Mouse (Mus musculus): ENCODE measurements around the gene Tas1r2. TPM values are rescaled to one million over a fixed set of nuclear protein-coding genes. Genes with fewer than 3 reads are reported as not detected.

Gene Tas1r2
- polyA plus RNA-seq (2014; fragmentation: Nextera tagmentation; extraction: Ambion mirVana) = not detected in 2 replicates

GRCm38 (mm10) chr4:139653238-139653637, at the start of gene Tas1r2:
Gene Tas1r2, plus strand, starts transcription at chr4:139653538.
- ATAC-seq (replicated peaks; ENCODE audit: low FRiP score) = no peak
- DNase-seq (ENCODE audit: low spot score) = no peak
- Histone ChIP-seq H3K4me1 (replicated peaks; ENCODE audit: control insufficient read depth, insufficient read depth, low read length) (no peaks in the 10 kb centered on the region), H3K27ac (ENCODE audit: low read depth, low read length) (no peak within 1 kb of the TSS), H3K27me3 (ENCODE audit: control insufficient read depth, insufficient read depth, low read length) (no peaks in the 10 kb centered on the region), H3K36me3 (ENCODE audit: control insufficient read depth, insufficient read depth, low read length) (no peaks in the 10 kb centered on the region), H3K4me3 (ENCODE audit: low read depth, low read length) (no peak within 1 kb of the TSS), H3K9ac (ENCODE audit: low read length) (no peak within 1 kb of the TSS), H3K9me3 (ENCODE audit: control insufficient read depth, low read length) (no peaks in the 10 kb centered on the region), H3K4me2 (ENCODE audit: low read depth, low read length, severe bottlenecking) (no peak within 1 kb of the TSS)
- 85% methylated on average over 8 of the region's 8 CpGs for WGBS

DNA sequence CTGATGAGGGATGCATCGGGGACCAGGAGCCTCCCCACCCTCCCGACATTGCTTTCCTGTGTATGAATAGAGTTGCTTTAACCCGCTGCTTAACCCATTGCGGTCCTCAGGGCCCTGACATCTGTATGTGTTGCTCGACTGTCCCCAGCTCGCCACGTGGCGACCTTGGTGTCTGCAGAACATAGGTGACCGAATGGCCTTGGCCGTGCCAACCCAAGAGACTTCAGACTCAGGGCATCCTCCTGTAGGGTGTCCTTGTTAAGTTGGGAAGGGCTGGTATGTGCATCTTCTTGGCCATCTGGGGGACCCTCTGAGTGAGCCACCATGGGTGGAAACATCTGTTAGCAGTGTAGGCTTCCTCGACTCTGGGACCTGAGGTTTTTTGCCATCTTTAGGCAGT, 48.1 kb upstream of the Tas1r2 start:
- ATAC-seq (replicated peaks; ENCODE audit: low FRiP score) (no peak), DNase-seq (ENCODE audit: low spot score) (no peak)
- 90% methylated on average over 11 of the region's 11 CpGs for whole genome bisulfite sequencing

GRCm38 (mm10) chr4:139606732-139607131, 46.6 kb upstream of the Tas1r2 start:
- H3K4me1 ChIP-seq (replicated peaks; ENCODE audit: control insufficient read depth, insufficient read depth, low read length) = 0 out of 2 replicates have a peak, but pooled peaks cover 2% of the 10 kb centered on the region
- no peak for ATAC-seq (replicated peaks; ENCODE audit: low FRiP score)
- no peaks in the 10 kb centered on the region for H3K9me3 ChIP-seq (ENCODE audit: control insufficient read depth, low read length)
- no peak overlapping the region for H3K4me2 ChIP-seq (ENCODE audit: low read depth, low read length, severe bottlenecking)
- WGBS = 89% methylated on average over 5 of the region's 5 CpGs
- H3K4me3 ChIP-seq (ENCODE audit: low read depth, low read length) = no peak overlapping the region
- DNase-seq (ENCODE audit: low spot score) = no peak
- no peaks in the 10 kb centered on the region for H3K27me3 ChIP-seq (ENCODE audit: control insufficient read depth, insufficient read depth, low read length)
- H3K36me3 ChIP-seq (ENCODE audit: control insufficient read depth, insufficient read depth, low read length) = no peaks in the 10 kb centered on the region
- no peak overlapping the region for H3K9ac ChIP-seq (ENCODE audit: low read length)
- H3K27ac ChIP-seq (ENCODE audit: low read depth, low read length) = no peak overlapping the region

More for the DNA sequence above, 48.1 kb upstream of the Tas1r2 start:
- Histone ChIP-seq H3K27ac (ENCODE audit: low read depth, low read length) (no peak overlapping the region), H3K9ac (ENCODE audit: low read length) (no peak overlapping the region), H3K4me3 (ENCODE audit: low read depth, low read length) (no peak overlapping the region), H3K9me3 (ENCODE audit: control insufficient read depth, low read length) (no peaks in the 10 kb centered on the region), H3K27me3 (ENCODE audit: control insufficient read depth, insufficient read depth, low read length) (no peaks in the 10 kb centered on the region), H3K36me3 (ENCODE audit: control insufficient read depth, insufficient read depth, low read length) (no peaks in the 10 kb centered on the region), H3K4me2 (ENCODE audit: low read depth, low read length, severe bottlenecking) (no peak overlapping the region), H3K4me1 (replicated peaks; ENCODE audit: control insufficient read depth, insufficient read depth, low read length) (no peaks in the 10 kb centered on the region)

DNA sequence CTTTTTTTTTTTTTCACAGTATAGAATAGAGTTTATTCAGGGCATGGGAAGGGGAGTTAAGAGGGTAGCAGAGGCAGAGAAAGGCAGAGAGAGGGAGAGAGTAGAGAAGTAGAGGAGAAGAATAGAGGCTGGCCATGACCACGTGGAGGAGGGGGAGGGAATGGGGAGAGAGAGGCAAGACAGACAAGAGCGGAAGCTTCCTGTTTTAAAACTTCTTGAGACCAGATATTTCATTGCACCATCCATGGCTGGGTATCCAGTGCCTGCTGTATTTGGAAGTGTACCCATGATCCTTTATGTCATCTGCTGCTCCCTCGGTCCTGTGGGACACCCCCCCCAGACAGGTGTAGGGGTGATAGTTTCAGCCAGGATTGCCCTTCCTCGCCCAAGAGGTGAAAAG, 44.4 kb upstream of the Tas1r2 start:
- H3K9ac ChIP-seq (ENCODE audit: low read length) = no peak overlapping the region
- H3K27me3 ChIP-seq (ENCODE audit: control insufficient read depth, insufficient read depth, low read length) = no peaks in the 10 kb centered on the region
- no peak for DNase-seq (ENCODE audit: low spot score)
- H3K9me3 ChIP-seq (ENCODE audit: control insufficient read depth, low read length) = no peaks in the 10 kb centered on the region; the same call in 1 of the 2 replicates
- WGBS = 73% methylated on average over 4 of the region's 4 CpGs
- H3K27ac ChIP-seq (ENCODE audit: low read depth, low read length) = no peak overlapping the region
- H3K4me1 ChIP-seq (replicated peaks; ENCODE audit: control insufficient read depth, insufficient read depth, low read length) = 0 out of 2 replicates have a peak, but pooled peaks cover 2% of the 10 kb centered on the region
- H3K4me2 ChIP-seq (ENCODE audit: low read depth, low read length, severe bottlenecking) = no peak overlapping the region
- no peak overlapping the region for H3K4me3 ChIP-seq (ENCODE audit: low read depth, low read length)
- H3K36me3 ChIP-seq (ENCODE audit: control insufficient read depth, insufficient read depth, low read length) = peaks cover 4% of the 10 kb centered on the region
- no peak for ATAC-seq (replicated peaks; ENCODE audit: low FRiP score)

DNA sequence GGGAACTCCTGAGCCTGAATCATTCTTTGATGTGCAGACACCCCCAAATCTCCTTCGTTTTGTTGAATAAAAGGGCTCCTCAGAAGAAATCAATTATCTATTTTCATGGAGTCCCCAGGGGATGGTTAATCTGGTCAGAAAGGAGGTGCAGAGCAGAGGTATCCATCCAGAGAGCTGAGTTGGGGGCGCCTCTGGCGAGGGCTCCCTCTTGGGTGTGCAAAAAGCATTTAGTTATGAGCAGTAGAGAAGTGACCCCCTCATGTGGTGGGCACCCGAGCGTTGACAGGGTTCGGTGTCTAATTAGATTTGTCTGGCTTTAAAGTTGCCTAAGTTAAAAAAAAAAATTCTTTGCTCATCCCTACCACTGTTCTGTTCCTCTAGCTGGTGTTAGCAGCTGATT, 42.4 kb upstream of the Tas1r2 start:
- H3K36me3 ChIP-seq (ENCODE audit: control insufficient read depth, insufficient read depth, low read length) = peaks cover 8% of the 10 kb centered on the region

GRCm38 (mm10) chr4:139611542-139611953, 41.8 kb upstream of the Tas1r2 start:
- Histone ChIP-seq H3K4me1 (replicated peaks; ENCODE audit: control insufficient read depth, insufficient read depth, low read length) (0 out of 2 replicates have a peak, but pooled peaks cover 2% of the 10 kb centered on the region), H3K4me2 (ENCODE audit: low read depth, low read length, severe bottlenecking) (peak overlapping the region; percentile 36; the same call in 1 of the 2 replicates), H3K36me3 (ENCODE audit: control insufficient read depth, insufficient read depth, low read length) (peaks cover 8% of the 10 kb centered on the region), H3K27ac (ENCODE audit: low read depth, low read length) (no peak overlapping the region), H3K9me3 (ENCODE audit: control insufficient read depth, low read length) (no peaks in the 10 kb centered on the region; the same call in 1 of the 2 replicates), H3K27me3 (ENCODE audit: control insufficient read depth, insufficient read depth, low read length) (no peaks in the 10 kb centered on the region), H3K9ac (ENCODE audit: low read length) (no peak overlapping the region), H3K4me3 (ENCODE audit: low read depth, low read length) (no peak overlapping the region)
- DNase-seq (ENCODE audit: low spot score) = peak; percentile 87
- WGBS = 4% methylated on average over 10 of the region's 10 CpGs
- no peak for ATAC-seq (replicated peaks; ENCODE audit: low FRiP score)

More for the DNA sequence above, 42.4 kb upstream of the Tas1r2 start:
- no peak for ATAC-seq (replicated peaks; ENCODE audit: low FRiP score)
- no peak overlapping the region for H3K4me3 ChIP-seq (ENCODE audit: low read depth, low read length)
- H3K27me3 ChIP-seq (ENCODE audit: control insufficient read depth, insufficient read depth, low read length) = no peaks in the 10 kb centered on the region
- 0 out of 2 replicates have a peak, but pooled peaks cover 2% of the 10 kb centered on the region for H3K4me1 ChIP-seq (replicated peaks; ENCODE audit: control insufficient read depth, insufficient read depth, low read length)
- no peak overlapping the region for H3K9ac ChIP-seq (ENCODE audit: low read length)
- H3K9me3 ChIP-seq (ENCODE audit: control insufficient read depth, low read length) = no peaks in the 10 kb centered on the region; the same call in 1 of the 2 replicates
- no peak overlapping the region for H3K27ac ChIP-seq (ENCODE audit: low read depth, low read length)
- 51% methylated on average over 6 of the region's 6 CpGs for WGBS
- no peak for DNase-seq (ENCODE audit: low spot score)
- H3K4me2 ChIP-seq (ENCODE audit: low read depth, low read length, severe bottlenecking) = no peak overlapping the region

- H3K27ac ChIP-seq (ENCODE audit: low read depth, low read length) = no peak overlapping the region
- no peak for ATAC-seq (replicated peaks; ENCODE audit: low FRiP score)
- DNase-seq (ENCODE audit: low spot score) = no peak
- H3K9ac ChIP-seq (ENCODE audit: low read length) = no peak overlapping the region
- H3K27me3 ChIP-seq (ENCODE audit: control insufficient read depth, insufficient read depth, low read length) = no peaks in the 10 kb centered on the region
- no peaks in the 10 kb centered on the region; the same call in 1 of the 2 replicates for H3K9me3 ChIP-seq (ENCODE audit: control insufficient read depth, low read length)
- no peak overlapping the region for H3K4me3 ChIP-seq (ENCODE audit: low read depth, low read length)
- H3K4me2 ChIP-seq (ENCODE audit: low read depth, low read length, severe bottlenecking) = no peak overlapping the region
- WGBS = 90% methylated on average over 21 of the region's 21 CpGs
- 0 out of 2 replicates have a peak, but pooled peaks cover 2% of the 10 kb centered on the region for H3K4me1 ChIP-seq (replicated peaks; ENCODE audit: control insufficient read depth, insufficient read depth, low read length)
- H3K36me3 ChIP-seq (ENCODE audit: control insufficient read depth, insufficient read depth, low read length) = peaks cover 8% of the 10 kb centered on the region
Observed at GRCm38 (mm10) chr4:139614524-139615260, 38.6 kb upstream of the Tas1r2 start.

DNA sequence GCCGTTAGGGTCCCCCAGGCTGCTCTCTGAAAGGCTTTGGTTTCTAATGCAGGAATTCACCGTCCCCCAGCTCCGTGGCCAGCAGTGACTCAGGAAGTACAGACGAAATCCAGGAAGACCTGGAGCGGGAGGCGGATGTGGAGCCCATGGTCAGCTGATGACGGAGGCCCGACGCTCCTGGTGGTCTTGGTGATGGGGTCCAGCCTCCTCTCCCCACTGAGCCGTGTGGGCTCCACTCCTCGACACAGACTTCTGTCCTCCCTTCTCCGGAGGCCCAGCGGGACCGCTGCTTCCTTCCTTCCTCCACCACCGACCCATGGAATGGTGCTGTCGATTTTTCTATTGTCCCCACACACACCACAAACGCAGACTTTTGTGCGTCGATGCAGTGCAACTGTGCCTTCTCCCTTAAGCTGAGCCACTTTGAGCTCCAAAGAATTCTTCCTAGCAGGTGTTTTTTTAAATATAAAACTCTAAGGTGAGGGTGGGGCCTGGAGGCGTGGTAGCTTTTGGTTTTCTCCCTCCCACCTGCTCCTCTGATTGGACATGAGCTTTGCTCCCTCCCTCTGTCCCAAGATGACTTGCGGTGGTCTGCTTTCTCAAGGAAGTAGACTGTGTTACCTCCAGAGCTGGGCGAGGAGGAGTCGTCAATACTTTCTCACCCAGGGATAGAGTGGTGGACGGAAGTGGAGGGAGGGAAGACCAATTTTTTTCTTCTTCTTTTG, 36.9 kb upstream of the Tas1r2 start:
- Histone ChIP-seq H3K9ac (ENCODE audit: low read length) (peak overlapping the region; percentile 64), H3K27me3 (ENCODE audit: control insufficient read depth, insufficient read depth, low read length) (no peaks in the 10 kb centered on the region), H3K4me2 (ENCODE audit: low read depth, low read length, severe bottlenecking) (peak overlapping the region; percentile 60), H3K36me3 (ENCODE audit: control insufficient read depth, insufficient read depth, low read length) (peaks cover 8% of the 10 kb centered on the region), H3K4me1 (replicated peaks; ENCODE audit: control insufficient read depth, insufficient read depth, low read length) (0 out of 2 replicates have a peak, but pooled peaks cover under 1% of the 10 kb centered on the region), H3K27ac (ENCODE audit: low read depth, low read length) (0 out of 2 replicates have a peak overlapping the region, but pooled peaks have one; percentile 8), H3K9me3 (ENCODE audit: control insufficient read depth, low read length) (no peaks in the 10 kb centered on the region; the same call in 1 of the 2 replicates), H3K4me3 (ENCODE audit: low read depth, low read length) (peak overlapping the region; percentile 43)
- peak; percentile 86 for ATAC-seq (replicated peaks; ENCODE audit: low FRiP score)
- WGBS = 7% methylated on average over 24 of the region's 24 CpGs
- peak; percentile 74 for DNase-seq (ENCODE audit: low spot score)
